Mouse (Mus musculus) kidney, adult 11 months (tissue): ENCODE measurements around the gene Alk.

ENCODE experiments used
- DNase-seq: peaks from one replicate; pipeline ENCODE4 v3.0.0; 2022

The Alk gene

DNA sequence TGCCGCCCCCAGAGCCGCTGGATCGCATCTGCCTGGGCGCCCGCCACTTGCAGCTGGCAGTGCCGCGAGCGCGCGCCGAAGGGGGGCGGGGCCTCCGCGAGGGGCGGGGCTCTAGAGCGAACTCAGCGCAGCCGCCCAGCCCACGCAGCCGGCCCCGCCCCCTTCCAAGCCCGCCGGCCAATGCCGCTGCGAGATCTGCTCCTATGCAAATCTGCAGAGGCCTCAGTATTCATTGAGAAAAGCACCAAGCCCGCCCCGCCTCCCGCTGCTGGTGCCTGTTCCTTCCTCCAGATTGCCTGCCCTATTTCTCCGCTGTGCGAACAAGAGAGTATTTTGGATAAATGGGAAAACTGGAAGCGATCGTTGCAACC is at the start of gene Alk:
Alk (minus strand) TSS at position 18 of the 371 bp plus-strand sequence.
- DNase-seq, result peak; percentile 85

DNA sequence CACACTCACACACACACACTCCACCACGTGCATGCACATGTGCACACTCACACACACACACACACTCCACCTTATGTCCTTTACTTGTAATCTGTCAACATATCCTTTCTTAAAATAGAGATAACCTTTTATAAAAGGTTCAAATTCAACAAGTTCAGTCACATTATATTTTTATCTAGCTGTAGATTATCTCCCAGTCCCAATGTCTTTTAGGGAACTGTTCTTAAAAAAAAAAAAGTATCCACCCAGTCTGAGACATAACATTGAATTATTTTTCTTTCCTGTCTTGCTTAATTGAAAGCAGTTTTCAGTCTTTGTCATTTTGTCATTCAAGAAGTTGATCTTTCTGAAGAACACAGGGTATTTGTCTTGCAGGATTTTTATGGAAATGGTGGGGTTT is 48.4 kb upstream of the Alk start:
- no peak for DNase-seq

DNA sequence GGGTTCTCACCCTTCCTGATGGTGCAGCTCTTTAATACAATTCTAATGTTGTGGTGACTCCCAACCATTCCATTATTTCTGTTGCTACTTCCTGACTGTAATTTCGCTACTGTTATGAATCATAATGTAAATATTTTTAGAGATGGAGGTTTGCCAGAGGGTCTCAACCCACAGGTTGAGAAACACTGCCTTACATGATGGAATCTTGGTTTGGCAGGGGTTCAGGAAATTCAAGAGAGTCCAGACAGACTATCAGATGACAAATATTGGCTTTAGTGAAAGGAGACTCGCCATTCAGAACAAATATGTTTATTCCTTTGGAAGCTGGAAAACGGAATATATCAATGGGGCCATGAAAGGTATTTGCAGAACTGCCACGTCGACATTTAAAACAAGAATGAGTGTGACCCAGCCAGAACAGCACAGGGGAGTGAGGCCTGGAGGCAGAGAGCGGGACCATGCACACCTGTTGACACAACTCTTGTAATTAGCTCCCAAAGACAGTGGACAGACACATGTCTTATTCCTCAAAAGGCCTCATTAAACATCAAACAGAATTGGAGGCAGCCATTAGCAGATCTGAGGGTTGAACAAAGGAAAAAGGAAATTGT is 44.3 kb upstream of the Alk start:
- DNase-seq, result no peak

DNA sequence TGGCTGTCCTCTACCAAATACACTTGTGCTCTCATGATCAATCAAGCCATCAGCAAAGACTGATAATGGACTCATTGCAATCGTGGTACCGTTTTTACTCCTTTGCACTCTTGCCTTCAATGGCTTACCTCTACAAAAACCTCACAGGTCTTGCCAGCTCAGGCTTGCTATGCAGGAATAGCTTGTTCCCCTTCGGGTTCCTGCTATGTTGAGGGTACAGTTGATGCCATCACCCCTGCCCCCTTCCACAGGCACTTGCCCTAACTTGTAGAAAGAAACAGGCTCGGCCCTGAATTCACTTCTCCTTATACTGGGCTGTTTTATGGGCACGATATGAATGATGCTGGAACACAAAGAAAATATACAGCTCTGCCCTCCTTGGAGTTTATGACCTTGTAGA is 41.7 kb upstream of the Alk start:
- no peak for DNase-seq

DNA sequence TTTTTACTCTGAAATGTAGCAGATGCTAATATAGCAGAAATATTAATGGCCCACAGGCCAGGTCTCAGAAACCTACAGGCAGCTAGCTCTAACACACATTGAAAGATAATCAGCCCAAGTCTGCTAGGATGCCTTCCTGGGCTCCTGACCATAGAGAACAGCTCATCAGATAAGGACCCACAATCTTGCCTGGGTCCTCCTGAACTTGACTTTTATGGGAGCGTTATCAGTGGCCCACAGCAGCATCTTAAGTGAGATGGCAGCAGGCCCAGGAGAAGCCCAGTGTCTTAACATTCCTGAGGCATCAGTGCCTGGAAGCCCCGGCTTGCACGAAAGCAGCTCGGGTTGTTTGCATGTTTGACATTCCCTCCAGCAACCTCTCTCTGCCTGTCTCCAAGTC is 35.7 kb upstream of the Alk start:
- no peak for DNase-seq

DNA sequence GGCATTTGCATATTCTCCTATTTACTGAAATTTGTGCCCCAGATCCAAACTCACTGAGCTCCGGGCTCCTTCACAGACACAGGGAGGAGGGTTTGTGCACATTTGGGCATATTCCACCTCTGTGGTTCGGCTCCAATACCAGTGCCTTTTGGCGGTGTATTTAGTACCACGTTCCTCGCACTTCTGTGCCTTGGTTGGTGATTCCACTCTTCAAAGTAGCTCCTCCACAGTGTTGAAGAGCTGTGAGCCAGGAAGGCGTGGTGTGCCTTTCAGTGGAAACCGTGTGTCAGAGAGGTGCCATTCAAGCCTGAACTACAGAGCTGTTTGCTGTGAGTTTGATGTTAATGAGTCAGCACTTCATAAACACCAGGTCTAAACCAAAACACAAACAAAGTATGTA is 35.0 kb upstream of the Alk start:
- DNase-seq, result no peak

DNA sequence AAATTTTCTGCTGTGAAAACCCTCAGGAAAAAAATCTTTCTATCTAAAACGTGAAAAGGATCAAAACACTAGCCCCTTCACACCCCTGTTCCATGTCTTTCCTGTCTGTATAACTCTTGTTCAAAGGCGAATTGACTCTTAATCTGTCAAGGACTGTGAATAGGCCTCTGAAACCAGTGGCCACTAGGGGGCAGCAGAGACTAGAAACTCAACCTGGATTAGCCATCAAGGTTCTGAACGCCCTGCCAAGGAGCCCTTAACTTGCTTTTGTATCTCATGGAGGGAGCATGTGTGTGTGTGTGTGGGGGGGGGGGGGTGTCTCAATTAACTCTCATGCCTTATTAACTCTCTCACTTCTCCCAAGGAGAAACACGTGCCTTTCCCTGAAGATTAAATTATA is 1.8 kb upstream of the Alk start:
- peak; percentile 58 for DNase-seq

DNA sequence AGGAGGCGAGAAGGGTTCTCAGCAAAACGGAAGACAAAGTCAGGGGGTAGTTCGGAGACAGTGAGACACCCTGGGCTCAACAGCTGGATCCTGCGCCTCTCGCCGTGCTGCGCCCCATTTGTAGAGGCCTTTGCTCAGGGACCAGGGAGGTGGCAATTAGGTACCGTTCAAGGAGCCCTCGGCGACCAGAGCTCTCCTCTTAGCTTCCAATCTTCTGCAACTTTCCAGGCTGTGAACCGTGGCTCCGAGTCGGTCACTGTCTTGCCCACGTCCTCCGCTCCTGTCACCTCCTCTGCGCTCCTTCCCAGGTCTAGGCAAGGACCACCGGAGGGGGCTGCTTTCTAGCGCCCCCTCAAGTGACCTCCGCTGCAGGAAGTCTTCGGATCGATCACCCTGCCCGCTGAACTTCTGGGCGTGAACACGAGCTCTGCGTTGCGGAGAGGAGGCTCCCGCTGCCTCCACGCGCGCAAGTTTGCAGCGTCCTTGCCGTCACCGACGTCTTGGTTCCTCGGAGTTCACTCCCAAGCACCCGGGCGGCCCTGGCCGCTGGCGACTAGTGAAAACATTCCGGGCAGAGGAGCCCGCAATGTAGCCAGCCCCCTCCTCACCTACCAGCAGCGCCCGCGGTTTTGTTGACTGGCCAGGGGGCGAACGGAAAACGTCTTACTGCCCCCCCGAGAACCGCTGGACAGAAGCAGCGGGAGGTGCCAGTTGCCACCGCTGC is 379 bp downstream of the Alk start:
- no peak for DNase-seq

DNA sequence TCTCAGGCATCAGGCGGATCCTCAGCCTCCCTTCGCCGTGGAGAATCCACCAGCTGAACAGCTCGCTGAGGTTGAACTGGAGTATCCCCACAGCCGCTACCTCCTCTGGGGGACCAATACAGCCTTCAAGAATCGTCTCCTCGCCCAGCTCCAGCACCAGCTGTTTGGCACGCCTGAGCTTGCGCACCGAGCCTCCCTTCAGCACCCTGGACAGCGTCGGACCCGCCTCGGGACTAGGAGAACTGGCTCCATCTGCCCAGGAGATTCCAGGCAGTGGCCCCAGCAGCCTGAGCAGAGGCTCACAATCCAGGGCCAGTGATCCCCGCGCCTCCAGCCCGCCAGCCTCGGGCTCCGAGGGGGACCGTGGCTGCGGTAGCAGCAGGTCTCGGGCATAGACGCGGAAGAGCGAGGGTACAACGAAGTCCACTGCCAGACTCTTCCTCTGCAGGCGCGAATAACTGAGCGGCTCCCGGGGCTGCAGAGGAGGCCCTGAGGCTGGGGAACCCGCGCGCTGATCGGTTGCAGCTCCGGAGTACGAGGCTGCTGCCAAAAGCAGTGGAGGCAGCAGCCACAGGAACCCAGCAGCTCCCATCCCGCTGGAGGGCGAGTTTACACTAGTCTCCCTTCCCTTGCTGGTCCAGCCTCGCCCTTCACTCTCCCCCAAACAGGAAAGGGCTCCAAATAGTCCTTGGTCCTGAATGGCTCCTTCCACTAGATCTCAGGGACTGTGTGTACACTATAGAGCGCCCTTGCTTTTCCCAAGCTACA is 1.1 kb downstream of the Alk start:
- peak; percentile 62 for DNase-seq

DNA sequence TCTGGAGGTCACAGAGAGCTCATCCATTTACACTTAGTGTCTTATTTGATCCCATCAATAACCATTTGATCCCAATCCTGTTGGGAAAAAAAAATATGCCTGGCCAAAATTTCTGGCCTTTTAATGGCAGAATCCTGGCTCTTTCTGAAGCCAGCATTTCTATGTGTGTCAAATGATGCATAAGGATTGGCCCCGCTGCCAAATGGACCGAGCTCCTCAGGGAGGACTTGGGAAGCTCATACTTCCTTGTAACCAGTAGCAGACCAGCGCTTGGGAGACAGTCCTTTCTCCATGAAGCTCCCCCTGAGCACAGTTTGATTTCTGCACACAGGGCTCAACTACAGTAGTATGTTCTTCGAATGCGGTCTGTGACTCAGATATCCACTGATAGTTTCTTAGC is 3.6 kb downstream of the Alk start:
- DNase-seq, result no peak

DNA sequence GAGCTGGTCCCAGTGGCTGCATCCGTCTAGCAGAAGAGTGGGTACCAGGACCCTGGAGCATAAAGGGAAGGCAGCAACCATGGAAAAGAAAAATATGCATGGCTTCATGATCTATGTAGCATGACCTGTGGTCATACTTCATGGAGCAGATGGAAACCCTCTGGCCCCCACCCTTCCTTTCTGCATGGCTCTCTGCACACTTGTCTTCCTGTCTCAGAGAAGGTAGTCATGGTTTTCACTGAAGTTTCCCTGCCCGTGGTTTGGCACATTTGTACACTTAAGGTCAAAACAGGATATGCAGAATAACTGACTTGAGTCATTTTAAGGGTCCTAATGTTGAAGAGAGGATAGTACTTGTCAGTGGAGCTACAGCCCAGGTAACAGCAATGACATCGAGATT is 16.8 kb downstream of the Alk start:
- no peak for DNase-seq

DNA sequence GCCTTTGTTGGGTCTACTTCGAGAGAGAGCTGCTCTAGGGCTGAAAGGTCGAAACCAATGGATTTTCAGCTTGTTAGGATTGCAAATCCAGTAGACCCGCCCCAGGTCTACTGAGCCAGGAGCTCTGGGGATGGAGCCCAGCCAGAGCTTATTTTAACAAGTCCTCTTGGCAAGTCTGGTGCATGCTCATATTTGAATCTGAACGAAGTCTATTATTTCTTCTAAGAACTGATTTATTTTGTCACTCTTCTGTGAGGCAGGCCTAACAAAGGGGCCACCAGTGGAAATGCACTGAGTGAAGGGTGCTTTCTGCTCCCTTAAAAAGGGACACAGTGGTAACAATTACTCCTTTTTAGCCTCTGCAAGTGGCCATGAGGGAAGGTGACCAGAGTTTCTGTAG is 24.3 kb downstream of the Alk start:
- no peak for DNase-seq

DNA sequence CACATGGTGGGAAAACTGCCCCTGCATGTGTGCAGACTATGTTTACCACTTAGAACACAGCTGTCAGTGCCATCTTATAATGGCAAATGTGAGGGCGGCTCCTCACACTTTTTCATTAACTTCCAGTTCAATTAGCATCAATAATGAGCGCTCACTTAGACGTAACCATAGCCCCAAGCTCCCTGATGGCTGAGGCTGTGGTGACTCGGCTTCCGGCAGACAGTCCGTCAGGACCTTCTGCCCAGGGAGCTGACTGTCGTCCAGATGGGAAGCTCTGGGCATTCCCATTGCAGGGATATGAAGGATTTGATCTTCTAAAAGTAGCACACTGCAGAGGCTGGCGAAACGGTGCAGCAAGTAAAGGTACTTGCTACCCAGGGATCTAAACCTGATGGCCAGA is 25.1 kb downstream of the Alk start:
- DNase-seq, result no peak

DNA sequence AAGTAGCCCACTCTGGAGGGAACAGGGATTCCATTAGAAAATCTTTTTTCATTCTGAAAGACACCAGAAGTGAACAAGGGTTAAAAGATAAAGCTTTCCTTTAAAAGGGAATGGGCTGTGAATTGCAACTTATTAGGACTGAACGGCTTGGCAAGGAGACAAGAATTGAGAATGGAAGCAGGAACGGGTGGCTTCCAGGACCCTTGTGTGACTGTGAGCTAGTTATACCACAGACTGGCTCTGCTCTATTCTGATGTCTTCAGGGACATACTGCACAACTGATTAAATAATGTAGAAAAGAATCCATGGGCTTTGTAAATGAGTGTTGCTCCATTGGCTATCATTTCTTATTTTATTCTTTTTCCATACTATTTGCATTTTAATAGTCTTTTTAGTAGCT is 33.0 kb downstream of the Alk start:
- no peak for DNase-seq

DNA sequence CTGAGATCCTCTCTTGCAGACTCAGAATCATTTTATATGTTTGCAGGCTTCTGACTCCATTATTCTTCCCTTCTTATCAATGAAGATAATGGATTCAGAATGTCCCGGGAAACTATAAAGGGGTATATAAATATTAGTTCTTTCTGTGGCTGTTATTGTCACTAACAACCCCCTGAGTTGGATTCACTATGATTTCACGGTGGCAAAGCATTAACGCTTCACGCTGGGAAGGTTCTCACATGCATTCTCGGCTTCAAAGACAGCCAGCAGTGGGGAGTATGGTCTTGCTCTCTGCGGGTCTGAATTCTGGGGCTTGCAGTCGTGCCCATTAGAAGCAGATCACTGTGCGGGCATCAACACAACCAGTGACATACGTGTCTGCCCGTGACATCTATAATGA is 34.9 kb downstream of the Alk start:
- no peak for DNase-seq

DNA sequence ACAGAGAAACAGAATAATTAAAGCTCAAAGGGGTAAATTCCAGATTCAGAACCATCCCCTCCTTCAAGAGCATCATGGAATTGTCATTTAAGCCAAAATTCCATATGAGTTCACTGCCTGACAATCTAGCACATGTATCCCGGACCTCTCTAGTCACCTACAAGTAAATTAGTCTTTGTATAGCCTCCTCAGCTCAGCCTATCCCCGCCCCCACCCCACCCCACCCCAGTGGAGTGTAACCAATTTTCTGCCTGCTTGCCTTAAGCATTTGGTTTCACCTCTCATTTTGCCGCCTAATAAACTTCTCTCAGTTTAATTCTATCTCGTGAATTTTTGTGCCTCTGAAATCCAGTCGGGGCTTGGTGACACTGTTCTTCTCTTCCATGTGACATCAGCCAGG is 41.0 kb downstream of the Alk start:
- no peak for DNase-seq

DNA sequence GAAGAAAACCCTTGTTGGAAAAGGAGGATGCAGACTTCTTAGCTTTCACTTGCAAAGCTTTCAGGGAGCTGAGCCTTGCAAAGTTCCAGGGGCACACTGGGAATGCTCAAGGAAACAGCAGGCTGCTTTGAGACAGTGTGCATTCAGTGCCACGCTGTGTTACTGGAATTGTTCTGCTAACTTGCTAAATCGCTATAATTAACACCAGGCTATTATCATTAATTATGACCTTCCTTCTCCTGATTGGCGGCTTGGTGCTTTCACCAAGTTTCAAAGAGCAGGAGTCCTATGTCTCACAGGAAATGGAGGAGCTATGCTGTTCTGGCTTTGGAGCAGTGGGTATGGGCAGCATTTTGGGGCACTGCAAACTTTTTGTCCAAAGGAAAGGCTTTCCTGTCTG is 43.0 kb downstream of the Alk start:
- DNase-seq, result no peak

DNA sequence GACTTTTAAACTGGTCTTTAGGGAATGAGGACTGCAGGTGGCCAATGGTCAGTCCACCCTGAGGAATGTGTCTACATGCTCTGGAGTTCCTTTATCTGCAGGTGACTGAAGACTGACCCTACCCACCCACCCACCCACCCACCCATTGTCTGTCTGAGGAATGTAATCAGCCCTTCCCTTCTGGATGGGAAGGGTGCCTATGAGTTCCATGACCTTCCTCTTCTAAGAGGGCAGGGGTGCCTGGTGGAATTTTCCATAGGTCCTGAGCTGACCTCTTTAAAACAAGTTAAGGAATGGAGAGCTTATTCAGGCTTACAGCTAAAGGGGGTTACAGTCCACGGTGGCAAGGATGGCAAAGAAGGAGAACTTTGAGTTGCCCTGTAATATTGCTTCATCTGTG is 43.7 kb downstream of the Alk start:
- no peak for DNase-seq

DNA sequence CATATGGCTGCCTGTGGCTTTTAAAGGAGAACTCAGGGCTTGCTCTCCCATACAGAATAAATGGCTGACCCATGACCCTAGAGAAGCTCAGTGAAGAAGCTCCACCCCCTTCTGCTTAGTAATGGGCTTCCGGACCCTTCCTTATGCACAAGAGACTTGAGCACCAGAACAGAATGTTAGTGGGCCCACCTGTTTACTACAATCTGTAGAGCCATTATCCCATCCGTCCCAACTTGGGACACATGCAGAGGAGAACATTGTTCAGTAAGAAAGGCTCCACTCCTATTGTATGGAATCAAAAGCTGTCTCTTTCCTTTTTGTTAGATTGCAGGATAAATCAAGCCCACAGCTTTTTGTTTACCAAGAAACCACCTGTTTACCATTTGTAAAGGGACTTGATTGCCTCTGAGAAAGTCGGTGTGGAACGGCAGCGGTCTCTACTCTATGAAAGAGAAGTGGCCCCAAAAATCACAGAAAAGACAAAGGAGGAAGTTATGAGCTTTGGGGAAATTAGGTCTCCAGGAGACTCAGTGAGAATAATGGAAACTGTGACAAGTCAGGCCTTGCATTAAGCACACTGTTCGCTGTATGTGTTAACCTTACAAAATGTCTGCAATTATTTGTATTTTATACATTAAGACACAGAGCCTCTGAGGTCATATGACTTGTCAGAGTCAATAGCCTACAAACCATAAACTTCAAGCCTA is 47.2 kb downstream of the Alk start:
- no peak for DNase-seq

DNA sequence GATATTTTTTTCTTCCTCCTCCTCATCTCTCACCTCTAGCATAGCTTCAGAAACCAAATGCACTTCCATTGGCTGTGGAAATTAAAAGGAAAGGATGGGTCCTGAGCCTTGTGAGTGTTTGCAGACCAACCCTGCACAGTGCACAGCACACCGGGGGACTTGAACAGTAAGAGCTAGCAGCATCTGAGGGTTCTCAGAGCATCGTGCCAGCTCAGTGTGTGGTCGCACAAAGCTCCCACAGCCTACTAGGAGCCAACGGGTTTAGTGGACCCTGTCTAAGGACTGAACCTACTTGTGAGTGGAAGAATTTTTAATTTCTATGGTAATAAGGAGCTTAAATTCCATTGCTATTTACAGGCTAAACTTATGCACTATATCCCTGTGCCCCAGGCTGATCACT is 58.2 kb downstream of the Alk start:
- DNase-seq, result no peak

DNA sequence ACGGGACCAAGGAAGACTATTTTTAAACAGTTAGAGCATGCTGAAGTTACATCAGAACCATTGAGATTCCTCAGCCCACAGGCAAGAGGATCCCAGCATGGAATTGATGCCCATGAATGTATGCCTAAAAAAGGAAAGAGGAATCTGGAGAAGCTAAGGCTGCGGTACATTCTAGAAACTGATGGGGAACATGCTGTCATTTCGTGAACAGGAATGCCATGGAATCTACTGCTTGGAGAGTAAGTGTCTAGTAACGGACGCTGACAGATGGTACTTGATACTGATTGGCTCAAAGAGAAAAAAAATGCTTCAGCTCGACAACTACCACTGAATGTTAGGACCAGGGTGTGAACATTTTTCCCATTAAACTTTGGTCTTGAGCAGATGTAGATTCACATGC is 69.1 kb downstream of the Alk start:
- DNase-seq, result no peak

DNA sequence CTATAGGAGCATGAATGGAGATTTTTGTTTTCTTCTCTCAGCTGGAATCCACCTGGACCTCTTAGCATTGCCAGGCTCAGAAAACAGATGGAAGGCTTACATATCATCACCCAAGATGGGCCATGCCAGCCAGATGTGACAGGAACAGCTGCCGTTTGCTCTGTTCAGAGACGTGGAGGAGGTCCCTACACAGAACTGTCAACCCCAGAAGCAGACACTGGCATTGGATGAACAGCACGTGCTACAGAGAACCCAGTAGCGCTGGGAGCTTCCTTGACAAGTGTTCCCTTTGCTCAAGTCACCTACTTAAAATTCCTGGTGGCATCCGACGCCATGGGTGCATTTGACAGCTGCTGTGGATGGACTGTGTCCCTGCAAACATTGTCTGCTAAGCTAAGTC is 72.2 kb downstream of the Alk start:
- no peak for DNase-seq

DNA sequence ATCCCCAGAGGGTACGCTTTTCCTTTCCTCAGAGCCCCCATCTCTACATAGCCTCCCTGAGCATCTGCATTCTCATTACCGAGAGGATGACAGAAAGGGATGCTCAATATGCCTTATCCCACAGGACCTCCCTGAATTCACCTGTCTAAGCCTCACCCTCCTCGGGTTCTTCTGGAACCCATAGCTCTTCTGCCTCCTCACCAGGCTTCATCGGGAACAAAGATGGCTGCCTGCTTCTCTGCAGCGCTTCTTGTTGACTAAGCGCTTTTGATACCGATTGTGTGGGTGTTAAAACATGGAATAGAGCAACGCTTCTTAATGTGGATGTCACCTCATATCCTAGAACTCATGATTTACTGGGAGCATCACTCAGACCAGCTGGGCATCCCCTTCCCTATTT is 75.9 kb downstream of the Alk start:
- DNase-seq, result no peak

DNA sequence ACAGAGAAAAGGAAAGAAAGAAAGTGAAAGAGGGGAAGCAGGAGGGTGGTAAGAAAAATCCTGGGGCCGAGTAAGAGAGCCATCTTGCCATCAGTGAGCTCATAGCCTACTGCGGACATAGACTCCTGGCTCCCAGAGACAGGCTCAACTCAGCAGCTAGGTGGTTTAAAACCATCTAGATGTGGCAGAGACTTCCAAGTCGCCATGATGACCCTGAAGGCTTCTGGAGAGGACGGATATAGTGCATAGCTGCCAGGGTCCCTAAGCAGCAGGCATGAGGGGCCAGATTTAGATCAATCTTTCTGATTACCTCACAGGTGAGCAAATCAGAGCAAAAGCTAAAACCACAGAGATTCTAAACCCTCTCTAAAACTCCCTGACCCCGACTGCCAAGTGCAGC is 76.9 kb downstream of the Alk start:
- no peak for DNase-seq
